In genomic region chr9:21806976-21807375, GRCm38 (mm10) we compare ENCODE assay signal across 26 mouse cellular contexts. TPM values are rescaled to one million over a fixed set of nuclear protein-coding genes. Genes with fewer than 3 reads are reported as not detected.
A peak's percentile ranks its signal among the peaks of the same experiment; 100 is the strongest.
DNase-seq lines count a peak whose midpoint lies in the region; ATAC-seq and TF ChIP-seq lines count a peak whose summit lies in the region.
"Had no signal": no experiment of that assay in that cellular context is flagged by ENCODE, and none has a peak within 500 bp of the region (broad histone marks: within the 10 kb centered on the region; RNA-seq: fewer than 3 reads in every experiment).

No protein-coding gene starts in this region.

- H3K9me3 ChIP-seq in liver, embryonic 11.5 days (ENCODE audit: control insufficient read depth, low read length), result no peaks in the 10 kb centered on the region
- no peaks in the 10 kb centered on the region for H3K9me3 ChIP-seq in liver, postnatal 0 days (ENCODE audit: low read length)
- H3K9me3 ChIP-seq: embryonic facial prominence, embryonic 15.5 days; forebrain, embryonic 10.5 days; heart, embryonic 10.5 days; hindbrain, embryonic 12.5 days had no signal

- H3K4me1 ChIP-seq in liver, adult 2 months (ENCODE audit: control insufficient read depth, insufficient read depth, low read length), result peaks cover 20% of the 10 kb centered on the region
- no peaks in the 10 kb centered on the region for H3K4me1 ChIP-seq in liver, embryonic 11.5 days (replicated peaks; ENCODE audit: control insufficient read depth, insufficient read depth, low read length)
- H3K4me1 ChIP-seq in liver, postnatal 0 days (ENCODE audit: insufficient read depth), result peaks cover 19% of the 10 kb centered on the region; the same call in 1 of the 2 replicates
- H3K4me1 ChIP-seq: hindbrain, embryonic 12.5 days had no signal

- no peaks in the 10 kb centered on the region for H3K79me2 ChIP-seq in liver, adult 2 months (ENCODE audit: control insufficient read depth, insufficient read depth, low read length)

- H3K36me3 ChIP-seq in liver, adult 2 months (ENCODE audit: control insufficient read depth, insufficient read depth, low read length), result no peaks in the 10 kb centered on the region
- no peaks in the 10 kb centered on the region for H3K36me3 ChIP-seq in liver, embryonic 11.5 days (ENCODE audit: control insufficient read depth, insufficient read depth, low read length)
- H3K36me3 ChIP-seq in liver, postnatal 0 days (replicated peaks; ENCODE audit: insufficient read depth, low read length), result no peaks in the 10 kb centered on the region

- H3K27me3 ChIP-seq in liver, adult 2 months (ENCODE audit: control insufficient read depth, insufficient read depth, low read length), result no peaks in the 10 kb centered on the region
- H3K27me3 ChIP-seq in liver, embryonic 11.5 days (replicated peaks; ENCODE audit: control insufficient read depth, insufficient read depth, low read length), result no peaks in the 10 kb centered on the region
- H3K27me3 ChIP-seq in liver, postnatal 0 days (ENCODE audit: insufficient read depth, low read length), result no peaks in the 10 kb centered on the region
- H3K27me3 ChIP-seq: embryonic facial prominence, embryonic 15.5 days; hindbrain, embryonic 12.5 days; Patski had no signal

- ATAC-seq in cerebellum, adult (ENCODE audit: insufficient number of reproducible peaks, low FRiP score, low TSS enrichment), result no peak
- no peak for ATAC-seq in liver, embryonic 11.5 days (replicated peaks; ENCODE audit: low FRiP score)
- ATAC-seq in liver, postnatal 0 days, result peak; percentile 52
- ATAC-seq: forebrain, embryonic 14.5 days; hindbrain, embryonic 16.5 days; Patski had no signal

- no peak for TF ChIP-seq POLR2A in liver, adult 2 months (IDR thresholded peaks at IDR 0.05; ENCODE audit: extremely low read depth, insufficient read depth, low read length)

- H3K27ac ChIP-seq in liver, adult 2 months (replicated peaks; ENCODE audit: insufficient read depth, low read depth, low read length), result peak overlapping the region; percentile 29
- no peak overlapping the region; the same call in 1 of the 2 replicates for H3K27ac ChIP-seq in liver, embryonic 11.5 days (ENCODE audit: low read depth, low read length)
- H3K27ac ChIP-seq in liver, postnatal 0 days (ENCODE audit: low read depth), result peak overlapping the region; percentile 90
- H3K27ac ChIP-seq: embryonic facial prominence, embryonic 15.5 days; forebrain, embryonic 10.5 days; gastrocnemius, adult 2 months; heart, embryonic 10.5 days; hindbrain, embryonic 12.5 days had no signal

- TF ChIP-seq EP300 in liver, postnatal 0 days (IDR thresholded peaks at IDR 0.05; ENCODE audit: low read depth), result no peak

- no peak overlapping the region for H3K4me2 ChIP-seq in liver, embryonic 11.5 days
- H3K4me2 ChIP-seq in liver, postnatal 0 days (ENCODE audit: low read depth, low read length), result no peak overlapping the region
- H3K4me2 ChIP-seq: embryonic facial prominence, embryonic 15.5 days; hindbrain, embryonic 12.5 days had no signal

- H3K4me3 ChIP-seq in liver, adult 2 months (ENCODE audit: insufficient read depth, low read depth, low read length), result no peak overlapping the region
- H3K4me3 ChIP-seq in liver, embryonic 11.5 days (ENCODE audit: low read depth, low read length), result no peak overlapping the region
- no peak overlapping the region for H3K4me3 ChIP-seq in liver, postnatal 0 days (ENCODE audit: low read depth, low read length)
- H3K4me3 ChIP-seq: embryonic facial prominence, embryonic 15.5 days; erythroblast, embryonic 14.5 days; forebrain, embryonic 10.5 days; gastrocnemius, adult 2 months; heart, embryonic 10.5 days; hindbrain, embryonic 12.5 days had no signal

- 24% methylated on average over 11 of the region's 11 CpGs for WGBS in liver, adult 2 months
- WGBS in liver, embryonic 11.5 days, result 79% methylated on average over 11 of the region's 11 CpGs
- 68% methylated on average over 11 of the region's 11 CpGs for WGBS in liver, postnatal 0 days (ENCODE audit: insufficient replicate concordance)

- TF ChIP-seq CTCF in liver, adult 2 months (IDR thresholded peaks at IDR 0.05; ENCODE audit: low read depth, low read length), result peak; percentile 34; the same call in 1 of the 2 replicates
- TF ChIP-seq CTCF in liver, postnatal 0 days (IDR thresholded peaks at IDR 0.05; ENCODE audit: low read depth), result peak; percentile 10; the same call in 1 of the 2 replicates

- peak; percentile 31 for DNase-seq in cerebellum, adult 9-10 months
- DNase-seq in liver, adult 2 months (ENCODE audit: extremely low read depth, low read depth, low spot score), result peak; percentile 66
- DNase-seq in liver, embryonic 11.5 days (ENCODE audit: low spot score), result no peak
- peak; percentile 27 for DNase-seq in brain, adult 2 months (ENCODE audit: low read depth, low spot score)
- no peak for DNase-seq in liver, postnatal 0 days
- DNase-seq in urinary bladder, adult 2 months (ENCODE audit: low spot score), result no peak
- no peak for DNase-seq in cerebellum, adult 11 months
- DNase-seq: adrenal gland, adult 2 months; adrenal gland, postnatal 36 days; cerebellum, postnatal 10 days; gastrocnemius, adult 2 months; gastrocnemius, postnatal 36 days; heart, adult 18-20 months; heart, postnatal 10 days; heart, postnatal 4 days had no signal

- no peak overlapping the region for H3K9ac ChIP-seq in liver, adult 2 months (ENCODE audit: low read depth, low read length)
- no peak overlapping the region for H3K9ac ChIP-seq in liver, embryonic 11.5 days (ENCODE audit: low read depth, low read length)
- no peak overlapping the region for H3K9ac ChIP-seq in liver, postnatal 0 days (replicated peaks)
- H3K9ac ChIP-seq: embryonic facial prominence, embryonic 15.5 days; hindbrain, embryonic 12.5 days had no signal

RNA-seq across cellular contexts. Expression of gene Kank2, which starts 8.4 kb away (rescaled TPM):
- 12.8 and 20.7 TPM in 2 replicates for total RNA-seq in liver, adult 2 months (2014; rRNA removed)
- polyA plus RNA-seq in liver, adult 2 months (2012; rRNA removed), result 27.2 and 34.5 TPM in 2 replicates
- 4.7 and 6.7 TPM in 2 replicates for polyA plus RNA-seq in liver, embryonic 11.5 days (2014; fragmentation: Nextera tagmentation; extraction: Ambion mirVana)
- polyA plus RNA-seq in liver, postnatal 0 days (2015; fragmentation: Nextera tagmentation; extraction: Ambion mirVana), result 2.8 and 3.7 TPM in 2 replicates
- polyA plus RNA-seq in urinary bladder, adult 2 months (2012; rRNA removed), result 44.6 and 77.0 TPM in 2 replicates

RNA-seq across cellular contexts. Expression of gene Angptl8, which starts 28.3 kb away (rescaled TPM):
- 13.6 and 22.2 TPM in 2 replicates for total RNA-seq in liver, adult 2 months (2014; rRNA removed)
- polyA plus RNA-seq in liver, adult 2 months (2012; rRNA removed), result 201 and 258 TPM in 2 replicates
- 16.1 and 17.4 TPM in 2 replicates for polyA plus RNA-seq in liver, embryonic 11.5 days (2014; fragmentation: Nextera tagmentation; extraction: Ambion mirVana)
- polyA plus RNA-seq in liver, postnatal 0 days (2015; fragmentation: Nextera tagmentation; extraction: Ambion mirVana), result 74.6 and 75.7 TPM in 2 replicates
- polyA plus RNA-seq in urinary bladder, adult 2 months (2012; rRNA removed), result 1.2 and 2.0 TPM in 2 replicates
- total RNA-seq: gastrocnemius, adult 2 months; gastrocnemius, postnatal 36 days; heart, postnatal 4 days had no signal
- polyA plus RNA-seq: brain, embryonic 14.5 days; embryonic facial prominence, embryonic 11.5 days; forebrain, embryonic 14.5 days had no signal

RNA-seq across cellular contexts. Expression of gene Dock6, which starts 45.5 kb away (rescaled TPM):
- total RNA-seq in liver, adult 2 months (2014; rRNA removed), result 8.5 and 12.6 TPM in 2 replicates
- 23.2 and 33.9 TPM in 2 replicates for polyA plus RNA-seq in liver, adult 2 months (2012; rRNA removed)
- 14.9 and 21.6 TPM in 2 replicates for polyA plus RNA-seq in liver, embryonic 11.5 days (2014; fragmentation: Nextera tagmentation; extraction: Ambion mirVana)
- polyA plus RNA-seq in liver, postnatal 0 days (2015; fragmentation: Nextera tagmentation; extraction: Ambion mirVana), result 3.6 and 4.1 TPM in 2 replicates
- polyA plus RNA-seq in urinary bladder, adult 2 months (2012; rRNA removed), result 89.2 and 102 TPM in 2 replicates

RNA-seq across cellular contexts. Expression of gene Spc24, which starts 46.9 kb away (rescaled TPM):
- 15.3 and 17.9 TPM in 2 replicates for total RNA-seq in liver, adult 2 months (2014; rRNA removed)
- 11.6 and 14.4 TPM in 2 replicates for polyA plus RNA-seq in liver, adult 2 months (2012; rRNA removed)
- polyA plus RNA-seq in liver, embryonic 11.5 days (2014; fragmentation: Nextera tagmentation; extraction: Ambion mirVana), result 151 and 170 TPM in 2 replicates
- polyA plus RNA-seq in liver, postnatal 0 days (2015; fragmentation: Nextera tagmentation; extraction: Ambion mirVana), result 38.4 and 41.4 TPM in 2 replicates
- 2.4 and 3.0 TPM in 2 replicates for polyA plus RNA-seq in urinary bladder, adult 2 months (2012; rRNA removed)

Comparison
In these comparisons a context has a peak if more than half of its experiments do, and no peak if none do; other contexts are left out.
1. DNase-seq: peak in cerebellum, adult 9-10 months (single experiment), liver, adult 2 months (single experiment) and brain, adult 2 months (single experiment); none in liver, embryonic 11.5 days (single experiment), liver, postnatal 0 days (single experiment), urinary bladder, adult 2 months (single experiment) and cerebellum, adult 11 months (single experiment).